Mouse (Mus musculus): ENCODE measurements around the gene Add2.

DNA sequence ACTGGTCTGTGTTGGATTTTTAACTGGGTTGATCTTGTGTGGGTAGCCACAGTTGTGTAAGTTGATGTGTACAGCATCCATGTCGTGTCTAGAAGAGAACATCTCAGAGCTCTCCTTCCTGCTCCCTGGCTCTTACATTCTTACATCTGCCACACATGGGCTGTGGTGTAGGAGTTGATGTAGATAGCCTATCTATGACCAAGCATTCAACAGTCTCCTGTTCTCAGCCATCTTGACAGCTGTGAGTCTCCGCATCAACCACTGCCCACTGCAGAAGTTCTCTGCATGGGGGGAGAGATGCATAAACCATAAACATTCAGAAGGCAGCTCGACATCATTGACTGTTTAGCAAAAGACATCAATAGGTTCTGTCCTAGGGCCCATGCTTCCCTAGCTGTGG is 41.4 kb downstream of the Add2 start:
- no peak for TF ChIP-seq CTCF (IDR thresholded peaks at IDR 0.05; ENCODE audit: low read depth)
- peak; percentile 50 for TF ChIP-seq EP300 (IDR thresholded peaks at IDR 0.05; ENCODE audit: low read depth)
